Mouse (Mus musculus) bone marrow macrophage, adult 2 months (primary cell): ENCODE data around the gene Alkbh2.

Source experiments
- CTCF ChIP-seq: IDR thresholded peaks from 2 replicates; pipeline ENCODE4 v1.5.1; 2012; ENCODE audit warnings: low read depth, mild to moderate bottlenecking, low read length, moderate library complexity
- POLR2A ChIP-seq: IDR thresholded peaks from 2 replicates; pipeline ENCODE4 v1.6.1; 2012; ENCODE audit warnings: mild to moderate bottlenecking, low read depth, low read length, borderline replicate concordance

DNA sequence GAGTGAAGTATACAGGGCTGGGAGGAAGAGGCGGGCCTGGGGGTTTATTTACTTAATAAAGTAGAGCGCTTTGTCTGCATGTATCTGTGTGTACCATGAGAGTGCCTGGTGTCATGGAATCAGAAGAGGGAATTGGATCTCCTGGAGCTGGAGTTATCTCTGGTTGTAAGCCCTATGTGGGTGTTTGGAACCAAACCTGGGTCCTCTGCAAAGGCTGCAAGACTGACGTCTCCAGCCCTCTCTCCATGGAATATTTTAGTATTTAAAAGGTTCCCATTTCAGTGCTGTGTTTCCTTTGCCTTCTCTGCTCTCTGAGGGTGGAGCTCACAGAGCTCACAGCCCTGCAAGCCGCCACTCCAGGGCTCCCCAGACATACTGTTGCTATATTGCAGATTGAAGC lies 8.2 kb downstream of the Alkbh2 start:
- no peak for TF ChIP-seq CTCF
- TF ChIP-seq POLR2A, result no peak
